Mouse (Mus musculus) megakaryocyte progenitor cell, adult 5-6 weeks (primary cell): ENCODE measurements at regions not wholly inside any gene's neighbourhood (a gene's known extent, or its start where the extent isn't known, plus 50 kb on each side); places are given as distances from the start of the nearest gene placed in this dataset.

Source experiments
- ATAC-seq: replicated peaks from 2 replicates; pipeline ENCODE4 v1.8.0; 2016; ENCODE audit warnings: mild to moderate bottlenecking, moderate TSS enrichment, inconsistent platforms; ENCODE audit not compliant: poor library complexity

- no peak for ATAC-seq
Observed at GRCm38 (mm10) chr17:93665889-93666288, 467.1 kb downstream of the Adcyap1 start.

GRCm38 (mm10) chr17:93676366-93676962, 477.6 kb downstream of the Adcyap1 start:
- no peak for ATAC-seq

GRCm38 (mm10) chr17:93700685-93701084, 501.9 kb downstream of the Adcyap1 start:
- no peak for ATAC-seq

- ATAC-seq, result no peak
Observed at GRCm38 (mm10) chr17:93717623-93718022, 518.8 kb downstream of the Adcyap1 start.

- no peak for ATAC-seq
Observed at GRCm38 (mm10) chr17:93741341-93741740, 542.5 kb downstream of the Adcyap1 start.

GRCm38 (mm10) chr17:93762349-93762748, 563.5 kb downstream of the Adcyap1 start:
- ATAC-seq, result peak; percentile 90
